Mouse (Mus musculus) NIH3T3 (cell line): ENCODE measurements at regions not wholly inside any gene's neighbourhood (a gene's known extent, or its start where the extent isn't known, plus 50 kb on each side); places are given as distances from the start of the nearest gene placed in this dataset.

Experiments
- DNase-seq: peaks from one replicate; pipeline ENCODE4 v3.0.0-alpha.2; 2012; ENCODE audit warnings: low read depth

GRCm38 (mm10) chr7:114345860-114346259, 69.2 kb upstream of the Pde3b start:
- no peak for DNase-seq

- DNase-seq, result no peak
Observed at GRCm38 (mm10) chr7:114347006-114347405, 68.1 kb upstream of the Pde3b start.

- no peak for DNase-seq
Observed at GRCm38 (mm10) chr7:114350968-114351367, 64.1 kb upstream of the Pde3b start.

- DNase-seq, result peak; percentile 20
Observed at GRCm38 (mm10) chr7:114356381-114356780, 58.7 kb upstream of the Pde3b start.

GRCm38 (mm10) chr7:114362166-114362565, 52.9 kb upstream of the Pde3b start:
- no peak for DNase-seq

- DNase-seq, result peak; percentile 5
Observed at GRCm38 (mm10) chr7:114364041-114364440, 51.0 kb upstream of the Pde3b start.
